13 mouse cellular contexts compared by ENCODE assay signal in the genomic region with DNA sequence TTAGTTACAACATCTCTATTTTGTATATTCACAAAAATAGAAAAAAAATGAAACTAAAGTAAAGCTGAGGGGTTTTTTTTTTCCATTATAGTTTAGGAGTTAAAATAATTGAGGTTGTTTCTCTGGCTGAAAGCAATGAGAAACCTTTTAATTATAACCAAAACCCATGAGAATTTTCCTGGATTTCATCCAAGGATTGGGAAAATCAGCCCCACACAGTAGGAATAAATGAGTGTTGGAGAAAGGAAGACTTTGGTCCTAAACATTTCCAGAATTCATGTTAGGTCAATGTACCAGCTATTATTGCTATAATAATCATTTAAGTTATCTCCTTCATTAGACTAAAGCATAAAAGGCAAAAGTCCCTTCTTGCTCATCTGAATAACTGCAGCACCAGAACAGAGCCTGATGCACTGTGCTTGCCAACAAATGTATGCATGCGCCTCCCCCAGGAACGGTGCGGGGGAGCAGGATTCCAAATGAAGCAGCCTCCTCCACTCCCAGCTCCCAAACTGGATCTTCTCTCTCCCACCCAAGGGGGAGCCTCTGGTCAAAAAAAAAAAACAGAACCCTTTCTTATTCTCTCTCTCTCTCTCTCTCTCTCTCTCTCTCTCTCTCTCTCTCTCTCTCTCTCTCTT.
DNase-seq lines count a peak whose midpoint lies in the region; ATAC-seq and TF ChIP-seq lines count a peak whose summit lies in the region.
"Had no signal": no experiment of that assay in that cellular context is flagged by ENCODE, and none has a peak within 500 bp of the region (broad histone marks: within the 10 kb centered on the region; RNA-seq: fewer than 3 reads in every experiment).

No protein-coding gene starts in this region.

- no peak for TF ChIP-seq CTCF in kidney, postnatal 0 days (IDR thresholded peaks at IDR 0.05; ENCODE audit: low read depth)
- no peak for TF ChIP-seq CTCF in brain, embryonic 14.5 days (IDR thresholded peaks at IDR 0.05; ENCODE audit: borderline replicate concordance, extremely low read depth, insufficient read depth, insufficient read length)

- DNase-seq in kidney, postnatal 0 days (ENCODE audit: low spot score), result peak; percentile 56
- DNase-seq in kidney, adult 8-10 months, result no peak
- DNase-seq in brain, embryonic 14.5 days (ENCODE audit: low read depth), result peak; percentile 86
- peak; percentile 17 to 40 for DNase-seq in frontal cortex, postnatal 25 days (ENCODE audit: low spot score in 2 of 2)
- DNase-seq in left cerebral cortex, postnatal 4 days, result peak; percentile 5
- no peak for DNase-seq in lung, postnatal 10 days
- DNase-seq in spleen, postnatal 14 days (ENCODE audit: low spot score in 2 of 2), result no peak
- DNase-seq in heart, postnatal 14 days, result no peak
- DNase-seq: cerebellum, adult 8-10 months; gastrocnemius, postnatal 36 days had no signal

- H3K36me3 ChIP-seq in kidney, postnatal 0 days (ENCODE audit: insufficient read depth, low read length), result no peaks in the 10 kb centered on the region
- H3K36me3 ChIP-seq: intestine, embryonic 15.5 days; lung, embryonic 15.5 days; neural tube, embryonic 13.5 days had no signal

- H3K4me2 ChIP-seq in kidney, postnatal 0 days (ENCODE audit: low read length), result no peak overlapping the region
- H3K4me2 ChIP-seq: intestine, embryonic 15.5 days; lung, embryonic 15.5 days; neural tube, embryonic 13.5 days had no signal

- TF ChIP-seq POLR2A in brain, embryonic 14.5 days (IDR thresholded peaks at IDR 0.05; ENCODE audit: borderline replicate concordance, extremely low read depth, insufficient read depth, insufficient read length, poor library complexity, severe bottlenecking), result no peak

- 26% methylated on average over 3 of the region's 3 CpGs for WGBS in kidney, postnatal 0 days

- H3K27me3 ChIP-seq in kidney, postnatal 0 days (ENCODE audit: insufficient read depth, low read length), result no peaks in the 10 kb centered on the region
- H3K27me3 ChIP-seq: intestine, embryonic 15.5 days; lung, embryonic 15.5 days; neural tube, embryonic 13.5 days had no signal

- no peaks in the 10 kb centered on the region for H3K9me3 ChIP-seq in kidney, postnatal 0 days (replicated peaks; ENCODE audit: low read length)
- H3K9me3 ChIP-seq: intestine, embryonic 15.5 days; lung, embryonic 15.5 days; neural tube, embryonic 13.5 days had no signal

- no peak for ATAC-seq in kidney, postnatal 0 days (replicated peaks; ENCODE audit: low FRiP score, low read depth)
- ATAC-seq: intestine, embryonic 15.5 days had no signal

- intact Hi-C loops in left cerebral cortex, postnatal 4 days (cut with DNase I), result no loop called here
- intact Hi-C loops in heart, postnatal 14 days (cut with DNase I), result no loop called here

- no peak overlapping the region for H3K4me3 ChIP-seq in kidney, postnatal 0 days (replicated peaks; ENCODE audit: low read depth, low read length)
- H3K4me3 ChIP-seq: intestine, embryonic 15.5 days; lung, embryonic 15.5 days; neural tube, embryonic 13.5 days had no signal

- H3K4me1 ChIP-seq in kidney, postnatal 0 days (replicated peaks; ENCODE audit: insufficient read depth, low read length), result no peaks in the 10 kb centered on the region
- H3K4me1 ChIP-seq: intestine, embryonic 15.5 days had no signal

- no peak overlapping the region for H3K27ac ChIP-seq in kidney, postnatal 0 days
- H3K27ac ChIP-seq: intestine, embryonic 15.5 days; lung, embryonic 15.5 days; neural tube, embryonic 13.5 days had no signal

- H3K9ac ChIP-seq in kidney, postnatal 0 days (ENCODE audit: low read depth, low read length), result no peak overlapping the region
- H3K9ac ChIP-seq: intestine, embryonic 15.5 days; lung, embryonic 15.5 days; neural tube, embryonic 13.5 days had no signal

Comparison
In these comparisons a context has a peak if more than half of its experiments do, and no peak if none do; other contexts are left out.
1. DNase-seq: peak in kidney, postnatal 0 days (single experiment), brain, embryonic 14.5 days (single experiment), frontal cortex, postnatal 25 days (2 of 2) and left cerebral cortex, postnatal 4 days (single experiment); none in kidney, adult 8-10 months (0 of 2), lung, postnatal 10 days (single experiment), spleen, postnatal 14 days (0 of 2) and heart, postnatal 14 days (0 of 2).